Mouse (Mus musculus): ENCODE measurements around the gene Xkrx.
"Not testable (repeated sequence)": the region's sequence is repeated elsewhere in the genome, so short reads cannot be mapped to it uniquely, and the experiment has no call there.

Gene Xkrx

GRCm38 (mm10) chrX:134162043-134162720 lies at the start of gene Xkrx:
Gene Xkrx, minus strand, starts transcription at chrX:134162076.
- in situ Hi-C loops (cut with MboI, MseI): no loop called here

- in situ Hi-C loops (cut with MboI, MseI): no loop called here
Measured at GRCm38 (mm10) chrX:134211151-134211642, 49.3 kb upstream of the Xkrx start.

DNA sequence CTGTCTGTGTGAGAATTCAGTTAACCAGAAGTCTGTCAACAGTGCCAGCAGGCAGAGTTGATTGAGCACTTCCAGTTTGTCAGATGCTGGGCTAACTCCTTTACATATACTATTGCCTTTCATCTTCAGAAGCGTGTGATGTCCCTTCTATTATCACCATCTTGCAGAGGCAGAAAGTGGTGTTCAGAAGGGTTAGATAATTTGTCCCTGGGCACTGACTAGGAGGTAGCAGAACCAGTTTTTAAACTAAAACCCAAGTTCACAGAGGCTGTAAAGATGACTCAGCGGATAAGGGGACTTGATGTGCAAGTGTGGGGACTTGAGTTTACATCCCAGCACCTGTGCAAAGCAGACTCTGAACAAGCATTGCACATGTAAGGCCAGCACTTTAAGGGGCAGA lies 46.6 kb upstream of the Xkrx start:
- in situ Hi-C loops (cut with MboI, MseI): no loop called here

GRCm38 (mm10) chrX:134187201-134187600 lies 25.3 kb upstream of the Xkrx start, which contains the start of gene Arl13a:
Gene Arl13a, plus strand, starts transcription at chrX:134187501.
- in situ Hi-C loops (cut with MboI, MseI): not testable (repeated sequence)

- in situ Hi-C loops (cut with MboI, MseI): no loop called here
Measured at GRCm38 (mm10) chrX:134174699-134175098, 12.8 kb upstream of the Xkrx start.

GRCm38 (mm10) chrX:134170584-134170983 lies 8.7 kb upstream of the Xkrx start:
- in situ Hi-C loops (cut with MboI, MseI): no loop called here

GRCm38 (mm10) chrX:134163484-134163883 lies 1.6 kb upstream of the Xkrx start:
- in situ Hi-C loops (cut with MboI, MseI): no loop called here

GRCm38 (mm10) chrX:134162826-134163225 lies 950 bp upstream of the Xkrx start:
- in situ Hi-C loops (cut with MboI, MseI): no loop called here

DNA sequence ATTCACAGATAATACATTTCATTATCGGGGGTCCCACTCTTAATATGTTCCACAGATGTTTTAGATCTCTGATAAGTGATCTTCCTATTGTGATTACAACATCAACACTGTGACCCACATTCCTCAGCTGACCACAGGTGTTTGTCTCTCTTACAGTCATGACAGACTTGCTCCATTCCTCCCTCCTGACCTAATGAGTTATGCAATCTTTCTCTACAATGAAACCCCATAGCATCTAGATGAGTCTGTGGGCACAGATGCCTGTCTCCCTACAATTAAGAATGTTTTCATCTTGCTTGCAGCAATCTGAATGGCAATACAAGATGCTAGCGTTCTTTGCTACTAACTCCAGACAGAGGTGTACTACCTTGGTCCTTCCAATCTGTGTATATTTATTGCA lies 1.4 kb downstream of the Xkrx start:
- in situ Hi-C loops (cut with MboI, MseI): no loop called here

DNA sequence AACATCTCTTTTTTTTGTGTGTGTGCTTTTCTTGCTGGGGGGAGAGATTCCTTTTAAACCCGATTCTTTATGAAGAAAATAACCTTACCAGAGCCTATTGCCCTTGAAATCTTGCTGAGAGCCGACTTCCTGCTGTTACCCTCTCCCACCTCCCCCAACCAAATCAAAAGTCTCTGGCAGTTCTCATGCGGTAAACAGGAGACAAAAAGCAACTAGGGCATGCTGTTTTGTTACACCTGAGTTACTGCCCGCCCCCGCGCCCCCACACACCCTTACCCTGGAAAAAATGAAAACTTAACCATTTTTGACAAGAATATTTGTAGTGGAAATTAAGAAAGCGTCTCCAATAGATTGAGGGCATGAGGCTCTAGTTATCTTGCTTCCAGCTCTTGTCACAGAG lies 3.7 kb downstream of the Xkrx start:
- in situ Hi-C loops (cut with MboI, MseI): no loop called here

- in situ Hi-C loops (cut with MboI, MseI): no loop called here
Measured at GRCm38 (mm10) chrX:134141986-134142385, 19.9 kb downstream of the Xkrx start.

- in situ Hi-C loops (cut with MboI, MseI): no loop called here
Measured at GRCm38 (mm10) chrX:134141551-134141950, 20.3 kb downstream of the Xkrx start.

- in situ Hi-C loops (cut with MboI, MseI): no loop called here
Measured at GRCm38 (mm10) chrX:134140024-134140423, 21.9 kb downstream of the Xkrx start.

- in situ Hi-C loops (cut with MboI, MseI): no loop called here
Measured at GRCm38 (mm10) chrX:134133821-134134220, 28.1 kb downstream of the Xkrx start.

GRCm38 (mm10) chrX:134132295-134132694 lies 29.6 kb downstream of the Xkrx start:
- in situ Hi-C loops (cut with MboI, MseI): no loop called here

- in situ Hi-C loops (cut with MboI, MseI): no loop called here
Measured at GRCm38 (mm10) chrX:134128549-134128948, 33.3 kb downstream of the Xkrx start.

GRCm38 (mm10) chrX:134116417-134116816 lies 45.5 kb downstream of the Xkrx start:
- in situ Hi-C loops (cut with MboI, MseI): loop anchor here in 1 of 2 experiments (25.0 kb wide), 1 partner anchor 1971 kb away; the partner anchor contains the start of gene Nxf3

DNA sequence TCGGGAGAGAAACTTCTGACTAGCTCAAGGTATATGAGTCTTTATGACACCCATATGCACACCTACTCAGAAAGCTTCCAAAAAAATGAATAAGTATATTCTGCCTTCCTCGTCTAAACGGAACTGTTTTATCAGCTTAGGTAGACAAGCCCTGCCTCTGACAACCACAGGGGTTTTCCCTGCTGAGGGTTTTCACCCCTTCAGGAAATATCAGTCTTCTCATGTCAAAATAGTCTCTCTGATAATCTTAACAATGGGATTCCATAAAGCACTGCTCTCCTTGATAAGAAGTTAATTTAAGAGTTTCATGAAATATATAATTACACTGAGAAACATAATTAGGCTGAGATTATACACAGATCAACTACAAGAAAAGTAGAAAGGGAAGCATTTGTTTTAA lies 50.1 kb downstream of the Xkrx start:
- in situ Hi-C loops (cut with MboI, MseI): loop anchor here in 1 of 2 experiments (25.0 kb wide), 1 partner anchor 1976 kb away; the partner anchor contains the start of gene Nxf3

GRCm38 (mm10) chrX:134102641-134103040 lies 59.2 kb downstream of the Xkrx start:
- in situ Hi-C loops (cut with MboI, MseI): loop anchor here in 1 of 2 experiments (25.0 kb wide), 1 partner anchor 1985 kb away; the partner anchor contains the start of gene Nxf3
